Mouse (Mus musculus) MEL (cell line): Measurements from ENCODE around the gene Cnot2.

Experiments
- CTCF ChIP-seq, 3 experiments: IDR thresholded peaks in 2 of 3; conservative IDR thresholded peaks in 1 of 3; 2 replicates each; pipeline ENCODE4 v1.5.1; 2011 to 2012; ENCODE audit warnings: low read length in 3 of 3, low read depth in 2 of 3, mild to moderate bottlenecking in 2 of 3, improper control_type of control experiment in 1 of 3, inconsistent platforms in 1 of 3, mixed read lengths in 1 of 3, moderate library complexity in 1 of 3; ENCODE audit not compliant: control insufficient read depth in 1 of 3, insufficient read depth in 1 of 3, poor library complexity in 1 of 3, severe bottlenecking in 1 of 3
- EP300 ChIP-seq, 2 experiments: IDR thresholded peaks; 2 replicates each; pipeline ENCODE4 v1.6.1; 2011; ENCODE audit warnings: improper control_type of control experiment in 2 of 2, low read length in 2 of 2, low read depth in 1 of 2, mild to moderate bottlenecking in 1 of 2
- GABPA ChIP-seq: IDR thresholded peaks from 2 replicates; pipeline ENCODE4 v1.6.1; 2012; ENCODE audit warnings: low read depth, mild to moderate bottlenecking, inconsistent platforms, low read length, improper control_type of control experiment, moderate library complexity
- KAT2A ChIP-seq: conservative IDR thresholded peaks from 2 replicates; pipeline ENCODE4 v1.6.1; 2012; ENCODE audit warnings: low read depth, low read length, improper control_type of control experiment, inconsistent platforms
- POLR2AphosphoS2 ChIP-seq: IDR thresholded peaks from 2 replicates; pipeline ENCODE4 v1.6.1; 2011; ENCODE audit warnings: low read length, improper control_type of control experiment
- RCOR1 ChIP-seq: IDR thresholded peaks from 2 replicates; pipeline ENCODE4 v1.6.1; 2012; ENCODE audit warnings: low read depth, mild to moderate bottlenecking, inconsistent platforms, low read length, improper control_type of control experiment
- ZKSCAN1 ChIP-seq: IDR thresholded peaks from 2 replicates; pipeline ENCODE4 v1.6.1; 2012; ENCODE audit warnings: low read depth, mild to moderate bottlenecking, inconsistent platforms, low read length, improper control_type of control experiment, moderate library complexity

GRCm38 (mm10) chr10:116452771-116453170, 128.5 kb downstream of the Cnot2 start:
- no peak for TF ChIP-seq RCOR1
- TF ChIP-seq KAT2A = no peak
- TF ChIP-seq CTCF (IDR thresholded peaks at IDR 0.05 in 2 of 3, conservative IDR thresholded peaks at IDR 0.05 in 1 of 3; ENCODE audit: control insufficient read depth in 1 of 3, insufficient read depth in 1 of 3, low read depth in 2 of 3, low read length in 3 of 3, poor library complexity in 1 of 3, severe bottlenecking in 1 of 3) = peak; percentile 23 to 36 (median 32); a peak in 5 of 6 replicates
- no peak for TF ChIP-seq ZKSCAN1
- no peak for TF ChIP-seq POLR2AphosphoS2
- no peak for TF ChIP-seq EP300 (IDR thresholded peaks at IDR 0.05; ENCODE audit: low read depth in 1 of 2, low read length in 2 of 2)
- TF ChIP-seq GABPA = no peak
